ENCODE assay signal across 7 mouse cellular contexts in genomic region chr2:120268635-120269034, GRCm38 (mm10). TPM values are rescaled to one million over a fixed set of nuclear protein-coding genes. Genes with fewer than 3 reads are reported as not detected.
DNase-seq lines count a peak whose midpoint lies in the region; ATAC-seq and TF ChIP-seq lines count a peak whose summit lies in the region.

No protein-coding gene starts in this region.

- DNase-seq in left cerebral cortex, adult 2 months (ENCODE audit: extremely low spot score in 1 of 2, low spot score in 2 of 2), result no peak
- DNase-seq in left cerebral cortex, adult 11 months (ENCODE audit: low spot score), result no peak
- DNase-seq in embryo, embryonic 11 days, result peak; percentile 57
- DNase-seq in layer of hippocampus, postnatal 25 days (ENCODE audit: extremely low spot score in 1 of 2, low spot score in 1 of 2), result no peak
- DNase-seq in gastrocnemius, postnatal 14 days, result no peak

- WGBS in intestine, embryonic 15.5 days, result 5% methylated on average over 9 of the region's 9 CpGs
- WGBS in olfactory bulb, adult 2 months, result 8% methylated on average over 9 of the region's 9 CpGs

- H3K9me3 ChIP-seq in intestine, embryonic 15.5 days, result no peaks in the 10 kb centered on the region

- H3K9ac ChIP-seq in intestine, embryonic 15.5 days, result no peak overlapping the region

- no peaks in the 10 kb centered on the region for H3K27me3 ChIP-seq in intestine, embryonic 15.5 days (replicated peaks)

- H3K27ac ChIP-seq in left cerebral cortex, adult 2 months, result no peak overlapping the region
- no peak overlapping the region for H3K27ac ChIP-seq in intestine, embryonic 15.5 days
- no peak overlapping the region for H3K27ac ChIP-seq in olfactory bulb, adult 2 months (ENCODE audit: insufficient read depth, low read depth, low read length)

- no peaks in the 10 kb centered on the region for H3K36me3 ChIP-seq in intestine, embryonic 15.5 days

- TF ChIP-seq POLR2A in olfactory bulb, adult 2 months (IDR thresholded peaks at IDR 0.05; ENCODE audit: insufficient read depth, low read depth, low read length), result no peak

- intact Hi-C loops in left cerebral cortex, adult 2 months (cut with DNase I), result no loop called here
- intact Hi-C loops in gastrocnemius, postnatal 14 days (cut with DNase I; ENCODE audit: low total_unique reads), result no loop called here

- peak overlapping the region; percentile 48 for H3K4me2 ChIP-seq in intestine, embryonic 15.5 days (replicated peaks)

- H3K4me3 ChIP-seq in left cerebral cortex, adult 2 months, result no peak overlapping the region
- no peak overlapping the region for H3K4me3 ChIP-seq in intestine, embryonic 15.5 days (replicated peaks)
- no peak overlapping the region for H3K4me3 ChIP-seq in olfactory bulb, adult 2 months (ENCODE audit: insufficient read depth, low read depth, low read length)

- peak; percentile 71; the same call in 1 of the 2 replicates for ATAC-seq in intestine, embryonic 15.5 days

- H3K4me1 ChIP-seq in intestine, embryonic 15.5 days (replicated peaks), result 0 out of 2 replicates have a peak, but pooled peaks cover 5% of the 10 kb centered on the region
- H3K4me1 ChIP-seq in olfactory bulb, adult 2 months (ENCODE audit: control insufficient read depth, insufficient read depth, low read length), result no peaks in the 10 kb centered on the region

- peak; percentile 44 for TF ChIP-seq CTCF in left cerebral cortex, adult 2 months (IDR thresholded peaks at IDR 0.05)
- TF ChIP-seq CTCF in olfactory bulb, adult 2 months (IDR thresholded peaks at IDR 0.05; ENCODE audit: insufficient read depth, low read depth, low read length), result 0 out of 2 replicates have a peak, but pooled peaks have one; percentile 3

RNA-seq across cellular contexts. Expression of gene Pla2g4d, which starts 20.4 kb away (rescaled TPM):
- total RNA-seq in left cerebral cortex, adult 2 months (2021), result not detected
- not detected in 2 replicates for polyA plus RNA-seq in intestine, embryonic 15.5 days (2015; fragmentation: Nextera tagmentation; extraction: Ambion mirVana)
- not detected in 2 replicates for polyA plus RNA-seq in olfactory bulb, adult 2 months (2012; ENCODE audit: insufficient read depth, insufficient read length, low replicate concordance, missing spikeins)
- total RNA-seq in layer of hippocampus, postnatal 25 days (2021), result not detected
- total RNA-seq in gastrocnemius, postnatal 14 days (2021), result not detected

RNA-seq across cellular contexts. Expression of gene Pla2g4e, which starts 23.5 kb away (rescaled TPM):
- 10 to 100 TPM; 19.4 to 22.3 TPM for total RNA-seq in left cerebral cortex, adult 2 months (2021)
- polyA plus RNA-seq in intestine, embryonic 15.5 days (2015; fragmentation: Nextera tagmentation; extraction: Ambion mirVana), result 0.06 and 0.09 TPM in 2 replicates
- polyA plus RNA-seq in olfactory bulb, adult 2 months (2012; ENCODE audit: insufficient read depth, insufficient read length, low replicate concordance, missing spikeins), result not detected in 2 replicates
- 10 to 100 TPM in 1 of 2 experiments, 1 to 10 TPM in 1; 9.7 to 12.9 TPM for total RNA-seq in layer of hippocampus, postnatal 25 days (2021)
- total RNA-seq in gastrocnemius, postnatal 14 days (2021), result 10 to 100 TPM; 31.0 to 35.1 TPM

RNA-seq across cellular contexts. Expression of gene Pla2g4f, which starts 45.3 kb away (rescaled TPM):
- total RNA-seq in left cerebral cortex, adult 2 months (2021), result not detected
- 0.24 and 0.29 TPM in 2 replicates for polyA plus RNA-seq in intestine, embryonic 15.5 days (2015; fragmentation: Nextera tagmentation; extraction: Ambion mirVana)
- not detected in 2 replicates for polyA plus RNA-seq in olfactory bulb, adult 2 months (2012; ENCODE audit: insufficient read depth, insufficient read length, low replicate concordance, missing spikeins)
- not detected for total RNA-seq in layer of hippocampus, postnatal 25 days (2021)
- not detected for total RNA-seq in gastrocnemius, postnatal 14 days (2021)
